Mouse (Mus musculus) spleen, adult 2 months (tissue): Measurements from ENCODE around the gene Nxf1. TPM values are rescaled to one million over a fixed set of nuclear protein-coding genes. Genes with fewer than 3 reads are reported as not detected.
A peak's percentile ranks its signal among the peaks of the same experiment; 100 is the strongest.

Experiments used
- DNase-seq, 2 experiments: peaks; one replicate each; pipeline versions ENCODE4 v3.0.0 to v3.0.0-alpha.2; 2012 to 2021; ENCODE audit warnings: low spot score in 2 of 2, low read depth in 1 of 2
- H3K27ac ChIP-seq: fragments of 200-500 bp; 2 replicates; pipeline ENCODE4 v1.5.1; 2012; ENCODE audit warnings: low read length, inconsistent platforms; ENCODE audit not compliant: insufficient read depth
- H3K27me3 ChIP-seq: fragments of 200-500 bp; 2 replicates; pipeline ENCODE4 v1.6.1; 2012; ENCODE audit warnings: mild to moderate bottlenecking, moderate library complexity, low read length, inconsistent platforms; ENCODE audit not compliant: control insufficient read depth, insufficient read depth
- H3K36me3 ChIP-seq: fragments of 200-500 bp; 2 replicates; pipeline ENCODE4 v1.6.1; 2012; ENCODE audit warnings: mild to moderate bottlenecking, low read length, inconsistent platforms; ENCODE audit not compliant: control insufficient read depth, insufficient read depth
- H3K4me1 ChIP-seq: fragments of 200-500 bp; 2 replicates; pipeline ENCODE4 v1.6.1; 2011; ENCODE audit warnings: inconsistent platforms; ENCODE audit not compliant: control insufficient read depth, insufficient read depth, insufficient read length
- H3K4me3 ChIP-seq: fragments of 200-500 bp; 2 replicates; pipeline ENCODE4 v1.5.1; 2011; ENCODE audit warnings: mild to moderate bottlenecking, inconsistent platforms; ENCODE audit not compliant: insufficient read depth, insufficient read length; ENCODE audit errors: extremely low read depth
- CTCF ChIP-seq: fragments of 200-500 bp; IDR thresholded peaks from 2 replicates; pipeline ENCODE4 v1.5.1; 2011; ENCODE audit warnings: mild to moderate bottlenecking, inconsistent platforms; ENCODE audit not compliant: insufficient read depth, insufficient read length, insufficient replicate concordance; ENCODE audit errors: extremely low read depth
- POLR2A ChIP-seq: fragments of 200-500 bp; IDR thresholded peaks from 2 replicates; pipeline ENCODE4 v1.6.1; 2011; ENCODE audit warnings: low read depth, low read length, inconsistent platforms
- WGBS: fragments of 180-500 bp; shearing (Covaris S2); methylation state at CpG from one replicate; pipeline ENCODE4 v1.1.7; 2018; 5-methylcytosine and 5-hydroxymethylcytosine counted together
- polyA plus RNA-seq: library from polyadenylated mRNA; depleted of rRNA; stranded (reverse); fragments of >200 nt; gene quantifications from 2 replicates; pipeline ENCODE4 v1.2.3, GENCODE M21; 2012

Gene Nxf1
- polyA plus RNA-seq, 1 experiment: 104 TPM

DNA sequence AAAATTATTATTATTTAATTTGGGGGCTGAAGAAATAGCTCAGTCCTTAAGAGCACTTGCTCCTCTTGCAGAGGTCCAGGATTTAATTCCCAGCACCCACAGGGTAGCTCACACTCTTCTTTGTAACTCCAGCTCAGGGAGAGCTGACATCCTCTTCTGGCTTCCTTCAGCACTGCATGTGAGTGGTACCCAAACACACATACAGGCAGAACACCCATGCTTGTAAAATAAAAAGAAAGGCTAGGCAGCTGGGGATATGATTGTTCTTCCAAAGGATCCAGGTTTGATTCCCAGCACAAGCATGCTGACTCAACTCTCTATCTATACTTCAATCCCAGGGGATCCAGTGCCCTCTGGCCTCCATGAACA lies 42.1 kb downstream of the Nxf1 start:
- Histone ChIP-seq H3K4me1 (peaks cover 2% of the 10 kb centered on the region; the same call in 1 of the 2 replicates), H3K27me3 (no peaks in the 10 kb centered on the region), H3K36me3 (peaks cover 12% of the 10 kb centered on the region), H3K4me3 (no peak overlapping the region), H3K27ac (no peak overlapping the region)
- TF ChIP-seq POLR2A: no peak
- no peak for TF ChIP-seq CTCF
- DNase-seq: no peak

DNA sequence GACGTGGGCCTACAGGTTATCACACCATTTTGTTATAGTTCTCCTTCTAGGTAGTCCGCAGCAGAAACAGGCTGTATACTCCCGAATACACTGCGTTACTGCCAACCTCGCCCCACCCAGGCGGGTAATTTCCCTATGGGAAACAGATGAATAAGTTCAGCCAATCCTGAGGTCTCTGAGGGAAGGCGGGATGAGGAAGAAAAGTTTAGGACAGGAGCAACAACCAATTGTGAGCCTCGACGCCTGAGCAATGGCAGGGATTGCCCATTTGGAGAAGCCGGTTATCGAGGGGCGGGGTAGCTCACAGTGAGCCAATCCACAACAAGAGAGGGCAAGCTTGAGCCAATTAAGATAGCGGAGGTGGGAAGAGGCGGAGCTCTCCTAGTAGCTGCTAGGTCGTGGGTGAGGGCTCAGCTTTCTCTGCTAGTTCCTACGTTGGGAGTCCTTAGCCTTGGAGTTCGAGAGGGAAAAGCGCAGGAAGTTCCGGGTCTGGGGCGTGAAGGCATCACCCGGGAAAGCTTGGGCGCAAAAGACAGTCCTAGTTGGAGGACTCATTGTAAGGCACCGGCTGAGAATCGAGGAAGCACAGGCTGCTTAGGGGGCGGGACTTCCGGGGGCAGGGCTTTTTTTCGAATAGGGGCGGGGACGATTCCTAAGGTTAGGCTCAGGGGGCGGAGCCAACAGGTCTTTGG lies 45.4 kb downstream of the Nxf1 start, which contains the start of gene Zbtb3:
Gene Zbtb3 (plus strand): TSS at position 426 of the 692 bp plus-strand sequence.
- TF ChIP-seq CTCF (no peak), POLR2A (peak; percentile 67)
- peaks cover 2% of the 10 kb centered on the region; the same call in 1 of the 2 replicates for H3K36me3 ChIP-seq
- WGBS: under 1% methylated on average over 30 of the region's 30 CpGs
- peaks cover 3% of the 10 kb centered on the region for H3K4me1 ChIP-seq
- peak within 1 kb of the TSS; percentile 79 for H3K4me3 ChIP-seq
- H3K27ac ChIP-seq: peak within 1 kb of the TSS; percentile 76
- DNase-seq: peak; percentile 91 to 96
- H3K27me3 ChIP-seq: no peaks in the 10 kb centered on the region

DNA sequence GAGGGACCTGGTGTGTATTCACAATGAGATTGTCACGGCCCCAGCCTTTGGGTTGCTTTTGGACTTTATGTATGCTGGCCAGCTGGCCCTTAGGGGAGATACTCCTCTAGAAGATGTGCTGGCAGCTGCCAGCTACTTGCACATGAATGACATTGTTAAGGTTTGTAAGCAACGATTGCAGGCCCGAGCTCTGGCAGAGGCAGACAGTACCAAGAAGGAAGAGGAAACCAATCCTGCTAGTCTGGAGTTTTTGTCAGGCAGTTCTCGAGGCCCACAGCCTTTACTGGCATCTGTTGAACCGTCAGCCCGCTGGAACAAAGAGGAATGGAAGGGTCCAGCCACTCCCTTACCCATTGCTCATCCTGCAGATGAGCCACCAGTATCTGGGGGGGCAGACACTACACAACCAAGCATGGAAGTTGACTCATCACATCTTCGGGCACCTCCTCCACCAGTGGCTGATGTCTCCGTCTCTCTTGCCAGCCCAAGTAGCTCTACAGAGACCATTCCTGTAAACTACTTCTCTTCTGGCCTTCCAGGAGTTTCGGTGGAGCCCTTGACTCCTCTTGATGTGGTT lies 46.4 kb downstream of the Nxf1 start:
- 81% methylated on average over 9 of the region's 9 CpGs for WGBS
- no peak for DNase-seq
- Histone ChIP-seq H3K4me1 (peaks cover 3% of the 10 kb centered on the region), H3K27ac (no peak overlapping the region), H3K36me3 (peaks cover 3% of the 10 kb centered on the region; the same call in 1 of the 2 replicates), H3K27me3 (no peaks in the 10 kb centered on the region), H3K4me3 (no peak overlapping the region)
- TF ChIP-seq CTCF (no peak), POLR2A (no peak)

DNA sequence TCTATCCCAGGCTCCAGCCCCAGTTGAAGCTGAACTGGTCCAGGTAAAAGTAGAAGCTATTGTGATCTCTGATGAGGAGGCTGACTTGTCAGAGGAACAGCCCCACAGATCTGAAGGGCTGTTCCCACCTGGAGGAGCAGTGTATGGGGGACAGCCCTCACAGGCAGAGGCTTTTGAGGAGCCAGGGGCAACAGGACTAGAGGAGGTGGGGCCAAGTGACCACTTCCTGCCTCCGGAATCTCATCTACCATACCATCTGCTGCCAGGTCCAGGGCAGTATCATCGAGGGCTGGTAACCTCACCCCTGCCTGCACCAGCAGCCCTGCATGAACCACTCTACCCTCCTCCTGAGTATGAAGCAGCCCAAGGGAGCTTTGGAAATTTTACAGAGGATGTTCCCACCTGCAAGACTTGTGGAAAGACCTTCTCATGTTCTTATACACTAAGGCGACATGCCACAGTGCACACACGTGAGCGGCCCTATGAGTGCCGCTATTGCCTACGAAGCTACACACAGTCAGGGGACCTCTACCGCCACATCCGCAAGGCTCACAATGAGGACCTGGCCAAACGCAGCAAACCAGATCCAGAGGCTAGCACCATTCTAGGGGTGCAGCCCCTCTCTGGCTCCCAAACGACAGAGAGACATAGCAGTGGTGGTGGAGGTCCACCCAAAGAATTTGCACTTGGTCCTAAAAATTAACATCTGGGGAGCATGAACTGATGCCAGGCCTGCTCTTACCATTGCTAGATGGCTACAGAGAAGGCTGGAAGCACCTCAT lies 47.2 kb downstream of the Nxf1 start:
- peaks cover 5% of the 10 kb centered on the region; the same call in 1 of the 2 replicates for H3K36me3 ChIP-seq
- no peak overlapping the region for H3K4me3 ChIP-seq
- peaks cover 3% of the 10 kb centered on the region for H3K4me1 ChIP-seq
- WGBS: 80% methylated on average over 11 of the region's 11 CpGs
- no peak for DNase-seq
- TF ChIP-seq CTCF (no peak), POLR2A (no peak)
- H3K27ac ChIP-seq: no peak overlapping the region
- H3K27me3 ChIP-seq: no peaks in the 10 kb centered on the region

DNA sequence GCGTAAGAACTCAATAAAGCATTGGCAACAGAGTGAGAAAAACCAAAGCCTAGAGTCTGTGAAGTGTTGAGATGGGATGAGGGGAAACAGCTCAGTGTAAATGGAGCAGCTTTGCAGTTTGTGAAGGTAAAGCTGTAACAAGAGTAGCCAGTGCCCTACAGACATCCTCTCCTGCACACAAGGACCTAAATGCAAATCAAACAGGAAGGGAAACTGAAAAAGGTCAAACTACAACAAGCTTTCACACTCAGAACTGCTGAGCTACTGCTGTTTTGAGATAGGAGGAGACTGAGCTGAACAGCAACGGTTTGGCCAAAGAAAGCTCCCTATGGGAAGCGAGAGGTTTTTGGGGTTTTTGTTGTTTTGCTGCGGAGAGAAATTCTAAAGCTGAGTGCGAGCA lies 49.9 kb downstream of the Nxf1 start:
- Histone ChIP-seq H3K4me3 (peak overlapping the region; percentile 17; the same call in 1 of the 2 replicates), H3K27ac (peak overlapping the region; percentile 91), H3K36me3 (peaks cover 18% of the 10 kb centered on the region), H3K27me3 (no peaks in the 10 kb centered on the region), H3K4me1 (peaks cover 5% of the 10 kb centered on the region)
- TF ChIP-seq POLR2A (no peak), CTCF (no peak)
- 65% methylated on average over 5 of the region's 5 CpGs for WGBS
- peak in 1 of 2 experiments; percentile 12 for DNase-seq

DNA sequence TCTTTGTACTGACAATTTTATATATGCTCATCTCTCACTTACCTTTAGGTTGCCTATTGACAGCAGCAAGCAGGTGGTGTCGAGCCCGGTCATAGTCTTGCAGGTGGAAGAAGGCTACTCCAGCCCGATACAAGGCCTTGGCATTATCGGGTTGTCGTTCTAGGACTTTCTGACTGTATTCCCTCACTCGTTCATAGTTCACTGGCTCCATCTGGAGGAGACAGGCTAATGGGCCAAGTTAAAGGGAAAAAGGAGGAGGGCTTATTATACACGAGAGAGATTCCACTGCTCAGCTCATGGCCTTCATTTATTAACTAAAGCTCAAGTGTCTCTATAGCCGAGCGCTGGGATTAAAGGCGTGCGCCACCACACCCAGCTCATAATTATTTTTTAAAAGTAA lies 58.9 kb downstream of the Nxf1 start:
- peaks cover 18% of the 10 kb centered on the region for H3K36me3 ChIP-seq
- H3K4me1 ChIP-seq: peaks cover 3% of the 10 kb centered on the region
- no peak overlapping the region for H3K4me3 ChIP-seq
- DNase-seq: no peak
- WGBS: 89% methylated on average over 11 of the region's 11 CpGs
- no peak for TF ChIP-seq CTCF
- TF ChIP-seq POLR2A: no peak
- no peaks in the 10 kb centered on the region for H3K27me3 ChIP-seq
- no peak overlapping the region for H3K27ac ChIP-seq
